Mouse (Mus musculus) heart, embryonic 14.5 days (tissue): ENCODE measurements around the gene Fen1. TPM values are rescaled to one million over a fixed set of nuclear protein-coding genes. Genes with fewer than 3 reads are reported as not detected.

Experiments
- ATAC-seq: fragments of 200-750 bp; cut with Nextera tagmentation; 2 replicates; pipeline ENCODE4 v1.8.0; 2017; ENCODE audit warnings: low read depth, moderate TSS enrichment; ENCODE audit not compliant: insufficient number of reproducible peaks, insufficient read depth, low FRiP score
- H3K27ac ChIP-seq, 2 experiments: fragments of 200-500 bp in 1 of 2; fragments of 300-500 bp in 1 of 2; sonication (generic) in 1 of 2; replicated peaks in 1 of 2; 2 replicates each; pipeline ENCODE4 v1.5.1; 2012 to 2014; ENCODE audit warnings: low read depth in 2 of 2, low read length in 2 of 2, control low read depth in 1 of 2, mild to moderate bottlenecking in 1 of 2, mixed read lengths in 1 of 2; ENCODE audit not compliant: control insufficient read depth in 1 of 2, insufficient read depth in 1 of 2
- H3K27me3 ChIP-seq: fragments of 300-500 bp; sonication (generic); 2 replicates; pipeline ENCODE4 v1.6.1; 2014; ENCODE audit warnings: mild to moderate bottlenecking, low read length, control low read depth; ENCODE audit not compliant: control insufficient read depth, insufficient read depth
- H3K36me3 ChIP-seq: fragments of 300-500 bp; sonication (generic); 2 replicates; pipeline ENCODE4 v1.6.1; 2014; ENCODE audit warnings: mild to moderate bottlenecking, control low read depth, low read length, mixed read lengths; ENCODE audit not compliant: control insufficient read depth, insufficient read depth
- H3K4me1 ChIP-seq, 2 experiments: fragments of 200-500 bp in 1 of 2; fragments of 300-500 bp in 1 of 2; sonication (generic) in 1 of 2; 2 replicates each; pipeline ENCODE4 v1.6.1; 2012 to 2014; ENCODE audit warnings: low read length in 2 of 2, control low read depth in 1 of 2, mixed read lengths in 1 of 2; ENCODE audit not compliant: control insufficient read depth in 2 of 2, insufficient read depth in 2 of 2
- H3K4me2 ChIP-seq: fragments of 300-500 bp; sonication (generic); 2 replicates; pipeline ENCODE4 v1.6.1; 2014; ENCODE audit warnings: mild to moderate bottlenecking, low read length
- H3K4me3 ChIP-seq, 2 experiments: fragments of 200-500 bp in 1 of 2; fragments of 300-500 bp in 1 of 2; sonication (generic) in 1 of 2; 2 replicates each; pipeline ENCODE4 v1.5.1; 2012 to 2014; ENCODE audit warnings: low read length in 2 of 2, mild to moderate bottlenecking in 2 of 2, control low read depth in 1 of 2, low read depth in 1 of 2, moderate library complexity in 1 of 2; ENCODE audit not compliant: control insufficient read depth in 1 of 2, insufficient read depth in 1 of 2
- H3K9ac ChIP-seq: fragments of 300-500 bp; sonication (generic); 2 replicates; pipeline ENCODE4 v1.6.1; 2014; ENCODE audit warnings: mild to moderate bottlenecking, low read length
- H3K9me3 ChIP-seq: fragments of 300-500 bp; sonication (generic); 2 replicates; pipeline ENCODE4 v1.6.1; 2016; ENCODE audit warnings: low read length, control low read depth; ENCODE audit not compliant: control insufficient read depth
- WGBS: fragments of 180-500 bp; shearing (Covaris S2); extraction: QIAGEN DNeasy Blood & Tissue Kit; methylation state at CpG from one replicate; pipeline ENCODE4 v1.1.7; 2014; 5-methylcytosine and 5-hydroxymethylcytosine counted together
- polyA plus RNA-seq: library from polyadenylated mRNA; unstranded; fragments of >200 nt; fragmentation: Nextera tagmentation; extraction: Ambion mirVana; gene quantifications from 2 replicates; pipeline ENCODE4 v1.2.1, GENCODE M21; 2014

Gene Fen1
- polyA plus RNA-seq, 1 experiment from 2014 or later, result 37.6 TPM

DNA sequence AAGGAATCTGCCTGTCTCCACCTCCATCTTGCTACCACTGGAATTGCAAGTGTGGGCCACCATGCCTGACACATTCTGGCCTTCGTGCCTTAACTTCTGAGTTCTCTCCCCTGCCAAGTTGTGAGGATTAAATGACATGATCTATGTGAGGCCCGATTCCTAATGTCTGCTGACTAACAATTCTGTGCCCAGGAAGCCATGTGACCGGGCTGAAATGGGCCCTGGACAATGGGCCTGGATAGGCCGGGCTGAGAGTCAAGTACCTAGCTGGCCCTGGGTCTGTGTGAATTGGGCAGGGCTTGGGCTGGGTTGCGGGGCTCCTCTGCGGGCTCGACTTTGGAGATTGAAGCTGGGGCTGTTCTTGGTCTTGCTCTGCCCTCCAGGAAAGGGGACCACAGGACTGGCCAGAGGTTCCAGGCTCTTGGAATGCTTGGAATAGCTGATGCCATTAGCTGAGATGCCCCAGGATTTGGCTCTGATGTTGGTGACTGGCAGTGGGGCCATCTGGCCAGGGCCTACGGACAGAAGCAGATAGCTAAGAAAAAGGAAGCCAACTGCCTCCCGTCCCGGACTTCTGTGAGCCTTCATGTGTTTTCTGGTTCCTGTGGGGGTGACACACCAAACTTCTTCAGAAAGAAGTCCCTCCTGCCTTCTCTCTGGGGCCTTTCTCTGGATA lies 10.0 kb upstream of the Fen1 start:
- no peaks in the 10 kb centered on the region for H3K27me3 ChIP-seq
- peaks cover 40% of the 10 kb centered on the region for H3K36me3 ChIP-seq
- 87% methylated on average over 10 of the region's 10 CpGs for WGBS

DNA sequence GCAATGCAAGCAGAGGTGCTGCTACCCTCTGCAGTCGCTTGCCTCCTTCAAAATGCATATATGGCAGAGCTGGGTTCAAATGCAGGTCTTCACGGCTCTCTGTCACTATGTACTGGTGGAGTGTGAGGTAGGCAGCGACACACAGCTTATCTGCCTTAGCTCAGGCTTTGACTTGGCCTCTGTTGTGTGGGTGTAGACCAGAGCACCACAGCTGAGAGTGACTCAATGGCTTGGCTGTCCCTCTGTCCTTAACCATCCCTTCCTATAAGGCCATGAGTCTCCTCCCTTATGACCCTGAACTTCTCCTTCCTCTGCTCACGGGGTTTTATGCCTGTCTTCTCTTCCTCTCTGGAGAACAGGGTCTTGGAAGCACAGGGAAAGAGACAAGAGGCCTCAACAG lies 6.9 kb upstream of the Fen1 start:
- ATAC-seq, result no peak
- Histone ChIP-seq H3K36me3 (peaks cover 70% of the 10 kb centered on the region), H3K4me3 (no peak overlapping the region)

More for the DNA sequence above, 10.0 kb upstream of the Fen1 start:
- no peak overlapping the region for H3K9ac ChIP-seq
- no peak overlapping the region for H3K27ac ChIP-seq
- H3K9me3 ChIP-seq, result no peaks in the 10 kb centered on the region
- no peak overlapping the region for H3K4me2 ChIP-seq
- no peak overlapping the region for H3K4me3 ChIP-seq
- ATAC-seq, result no peak
- H3K4me1 ChIP-seq, result no peaks in the 10 kb centered on the region

DNA sequence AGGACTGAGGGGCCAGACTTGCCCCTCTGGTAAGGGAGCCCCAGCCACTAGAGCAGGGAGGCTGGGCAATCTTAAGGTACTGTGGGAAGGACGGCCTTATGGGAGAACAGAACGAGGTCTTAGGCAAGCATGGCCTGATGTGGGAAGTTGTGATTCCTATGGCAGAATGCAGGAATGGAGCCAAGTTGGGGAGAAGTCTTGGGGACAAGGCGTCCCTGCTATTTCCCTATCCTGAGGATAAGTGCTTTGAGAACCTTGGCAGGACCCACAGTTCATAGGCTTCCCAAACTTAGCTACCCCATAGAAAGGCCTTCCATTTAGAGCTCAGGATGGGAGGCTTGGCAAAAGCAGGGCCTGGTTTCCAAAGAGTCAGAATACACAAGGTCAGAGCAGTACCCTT lies 4.9 kb upstream of the Fen1 start:
- H3K9me3 ChIP-seq, result no peaks in the 10 kb centered on the region
- H3K36me3 ChIP-seq, result peaks cover 77% of the 10 kb centered on the region
- no peak overlapping the region for H3K4me2 ChIP-seq
- H3K9ac ChIP-seq, result no peak overlapping the region
- no peak for ATAC-seq
- 74% methylated on average over 3 of the region's 3 CpGs for WGBS
- H3K4me1 ChIP-seq, result peaks cover 0 to 4% of the 10 kb centered on the region in 2 experiments; a peak in 1 of 4 replicates
- no peak overlapping the region for H3K27ac ChIP-seq
- H3K27me3 ChIP-seq, result no peaks in the 10 kb centered on the region
- H3K4me3 ChIP-seq, result no peak overlapping the region

More for the DNA sequence above, 6.9 kb upstream of the Fen1 start:
- Histone ChIP-seq H3K4me1 (no peaks in the 10 kb centered on the region), H3K4me2 (no peak overlapping the region), H3K9me3 (no peaks in the 10 kb centered on the region), H3K9ac (no peak overlapping the region), H3K27ac (no peak overlapping the region), H3K27me3 (no peaks in the 10 kb centered on the region)
- WGBS, result 79% methylated on average over 4 of the region's 4 CpGs

DNA sequence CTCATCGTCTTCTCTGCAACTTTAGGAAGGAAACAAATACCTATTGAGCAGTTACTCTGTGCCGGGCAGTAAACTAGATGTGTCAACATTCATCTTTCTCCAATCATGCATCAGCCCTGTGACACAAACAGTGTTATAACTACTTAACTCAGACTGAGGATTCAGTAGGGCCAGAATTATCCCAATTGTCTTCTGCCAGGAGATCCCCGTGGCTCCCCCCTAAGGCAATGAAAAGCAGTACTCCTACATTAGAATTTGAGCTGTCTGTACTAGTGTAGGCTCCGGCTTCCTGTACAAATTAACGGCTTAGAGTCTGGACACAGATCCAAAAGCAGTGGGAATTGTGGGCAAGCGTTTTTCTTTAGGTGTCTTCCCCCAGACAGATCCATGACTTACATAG lies 1.1 kb upstream of the Fen1 start:
- peaks cover 0 to 12% of the 10 kb centered on the region in 2 experiments; a peak in 2 of 4 replicates for H3K4me1 ChIP-seq
- peak overlapping the region in 1 of 2 experiments; percentile 75; a peak in 1 of 4 replicates for H3K27ac ChIP-seq
- peak overlapping the region; percentile 95 for H3K9ac ChIP-seq
- no peaks in the 10 kb centered on the region for H3K27me3 ChIP-seq
- peak overlapping the region in 1 of 2 experiments; percentile 92; a peak in 2 of 4 replicates for H3K4me3 ChIP-seq
- WGBS, result 72% methylated on average over 6 of the region's 6 CpGs
- H3K9me3 ChIP-seq, result no peaks in the 10 kb centered on the region
- no peak for ATAC-seq
- peak overlapping the region; percentile 85 for H3K4me2 ChIP-seq
- H3K36me3 ChIP-seq, result peaks cover 63% of the 10 kb centered on the region

DNA sequence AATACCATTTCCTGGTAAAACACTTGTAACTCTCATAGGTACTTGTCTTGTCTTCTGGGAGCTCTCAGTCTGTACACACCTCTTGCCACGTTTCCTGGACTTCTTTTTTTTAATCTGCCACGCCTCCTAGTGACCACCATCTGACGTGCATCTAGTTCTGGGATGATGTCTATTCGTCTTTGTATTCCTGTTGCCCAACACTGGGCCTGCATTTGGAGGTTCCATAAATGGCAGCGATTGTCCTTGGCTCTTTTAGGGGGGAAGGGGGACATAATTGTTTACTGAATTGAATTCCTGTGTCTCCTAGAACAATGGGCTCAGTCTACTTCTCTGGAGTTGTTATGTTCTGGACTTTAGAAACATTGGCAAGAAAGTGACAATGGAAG lies 640 bp upstream of the Fen1 start:
- Histone ChIP-seq H3K4me1 (peaks cover 0 to 12% of the 10 kb centered on the region in 2 experiments; a peak in 2 of 4 replicates), H3K4me3 (peak overlapping the region; percentile 72 to 92; a peak in 3 of 4 replicates), H3K4me2 (peak overlapping the region; percentile 85), H3K9me3 (no peaks in the 10 kb centered on the region), H3K27ac (peak overlapping the region; percentile 60 to 75), H3K27me3 (no peaks in the 10 kb centered on the region), H3K36me3 (peaks cover 63% of the 10 kb centered on the region), H3K9ac (peak overlapping the region; percentile 95)
- no peak for ATAC-seq
- 3% methylated on average over 5 of the region's 5 CpGs for WGBS

DNA sequence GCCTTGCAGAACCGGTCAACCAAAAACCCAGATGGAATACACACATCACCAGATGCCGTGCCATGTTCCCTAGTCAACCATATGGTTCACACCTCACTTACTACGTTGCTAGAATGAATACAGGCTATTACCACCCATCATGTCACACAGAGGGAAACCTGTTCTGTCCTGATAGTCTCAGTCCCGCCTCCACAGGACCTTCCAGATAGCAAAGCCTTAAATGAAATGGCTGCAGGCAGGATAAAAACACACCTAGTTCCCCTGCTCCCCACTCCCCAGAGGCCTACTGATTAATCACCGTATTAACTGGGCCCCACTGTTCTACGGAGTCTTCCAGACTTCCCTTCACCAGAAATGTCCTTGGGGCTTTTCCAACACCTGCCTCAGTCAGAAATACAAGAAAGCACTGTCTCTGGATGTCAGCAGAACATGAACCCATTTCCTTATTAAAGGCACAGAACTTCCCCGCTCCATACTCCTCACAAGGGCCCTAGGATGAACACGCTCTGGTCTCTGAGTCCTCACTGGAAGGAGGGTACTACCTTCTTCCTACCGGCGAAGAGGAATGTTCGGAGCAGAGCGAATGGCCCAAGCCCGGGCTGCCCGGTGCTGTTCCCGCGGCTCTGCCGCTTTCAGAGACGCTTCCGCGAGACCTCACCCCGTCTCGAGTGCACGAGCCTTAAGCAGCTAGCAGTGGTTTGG lies 672 bp downstream of the Fen1 start:
- Histone ChIP-seq H3K9me3 (no peaks in the 10 kb centered on the region), H3K27me3 (no peaks in the 10 kb centered on the region), H3K9ac (peak overlapping the region; percentile 95), H3K4me1 (peaks cover 0 to 12% of the 10 kb centered on the region in 2 experiments; a peak in 2 of 4 replicates), H3K4me2 (peak overlapping the region; percentile 85), H3K27ac (peak overlapping the region; percentile 75 to 85), H3K36me3 (peaks cover 59% of the 10 kb centered on the region), H3K4me3 (peak overlapping the region; percentile 72 to 92)
- no peak; the same call in 1 of the 2 replicates for ATAC-seq
- 3% methylated on average over 23 of the region's 23 CpGs for WGBS

DNA sequence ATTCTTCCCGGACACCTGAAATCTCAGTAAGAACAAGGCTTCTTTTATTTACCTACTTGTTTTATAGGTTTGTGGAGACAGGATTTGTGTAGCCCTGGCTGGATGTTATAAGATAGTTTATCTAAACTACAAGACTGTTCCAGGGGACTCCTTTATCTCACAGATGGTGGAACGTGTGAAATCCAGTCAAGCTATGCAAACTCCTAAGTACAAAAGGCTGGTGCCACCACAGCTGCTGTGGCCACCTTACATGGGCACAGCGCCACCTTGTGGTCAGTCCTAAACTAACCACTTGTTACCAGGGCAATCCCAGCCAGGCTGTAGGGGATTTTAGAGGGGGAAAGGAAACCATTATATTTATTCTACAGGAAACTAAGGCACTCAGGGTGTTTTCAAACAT lies 5.2 kb downstream of the Fen1 start:
- H3K9me3 ChIP-seq, result no peaks in the 10 kb centered on the region
- H3K4me1 ChIP-seq, result peaks cover 0 to 8% of the 10 kb centered on the region in 2 experiments; a peak in 2 of 4 replicates
- no peak overlapping the region for H3K4me3 ChIP-seq
- H3K9ac ChIP-seq, result no peak overlapping the region
- H3K27me3 ChIP-seq, result no peaks in the 10 kb centered on the region
- no peak for ATAC-seq
- no peak overlapping the region for H3K27ac ChIP-seq
- WGBS, result 29% methylated on average over 3 of the region's 3 CpGs
- peaks cover 64% of the 10 kb centered on the region for H3K36me3 ChIP-seq
- H3K4me2 ChIP-seq, result no peak overlapping the region
